8 mouse cellular contexts compared by ENCODE assay signal in genomic region chr16:78930382-78931286, GRCm38 (mm10). TPM values are rescaled to one million over a fixed set of nuclear protein-coding genes. Genes with fewer than 3 reads are reported as not detected.
DNase-seq lines count a peak whose midpoint lies in the region; ATAC-seq and TF ChIP-seq lines count a peak whose summit lies in the region.

Gene Chodl, plus strand, starts transcription at chr16:78930948.

- TF ChIP-seq POLR2A in heart, adult 2 months (IDR thresholded peaks at IDR 0.05; ENCODE audit: insufficient read depth, low read depth, low read length) = no peak

- no peak for TF ChIP-seq EP300 in heart, adult 2 months (IDR thresholded peaks at IDR 0.05; ENCODE audit: insufficient read depth, low read depth, low read length)

- H3K36me3 ChIP-seq in heart, embryonic 12.5 days = no peaks in the 10 kb centered on the region
- H3K36me3 ChIP-seq in heart, adult 2 months (ENCODE audit: control insufficient read depth, insufficient read depth, low read length) = no peaks in the 10 kb centered on the region
- H3K36me3 ChIP-seq in G1E (replicated peaks) = no peaks in the 10 kb centered on the region
- no peaks in the 10 kb centered on the region for H3K36me3 ChIP-seq in embryonic facial prominence, embryonic 11.5 days (replicated peaks; ENCODE audit: control insufficient read depth, insufficient read depth, low read depth, low read length)
- no peaks in the 10 kb centered on the region for H3K36me3 ChIP-seq in hindbrain, embryonic 12.5 days
- H3K36me3 ChIP-seq in liver, embryonic 11.5 days (ENCODE audit: control insufficient read depth, insufficient read depth, low read length) = no peaks in the 10 kb centered on the region

- ATAC-seq in heart, embryonic 12.5 days (ENCODE audit: insufficient number of reproducible peaks, low FRiP score) = peak; percentile 53; the same call in 1 of the 2 replicates
- ATAC-seq in G1E (ENCODE audit: extremely low read depth, insufficient number of reproducible peaks, low FRiP score, poor library complexity, severe bottlenecking) = no peak
- ATAC-seq in embryonic facial prominence, embryonic 11.5 days (replicated peaks; ENCODE audit: insufficient number of reproducible peaks, low FRiP score, low TSS enrichment, low read depth) = peak; percentile 86
- ATAC-seq in hindbrain, embryonic 12.5 days (ENCODE audit: low FRiP score) = peak; percentile 86
- ATAC-seq in liver, embryonic 11.5 days (replicated peaks; ENCODE audit: low FRiP score) = peak; percentile 20; the same call in 1 of the 2 replicates

- H3K4me3 ChIP-seq in heart, embryonic 12.5 days = peak within 1 kb of the TSS; percentile 47
- no peak within 1 kb of the TSS for H3K4me3 ChIP-seq in heart, adult 2 months
- peak within 1 kb of the TSS; percentile 9; the same call in 1 of the 2 replicates for H3K4me3 ChIP-seq in G1E (ENCODE audit: low read depth, low read length)
- peak within 1 kb of the TSS; percentile 39 for H3K4me3 ChIP-seq in embryonic facial prominence, embryonic 11.5 days (ENCODE audit: low read depth, low read length)
- peak within 1 kb of the TSS; percentile 44 for H3K4me3 ChIP-seq in hindbrain, embryonic 12.5 days
- H3K4me3 ChIP-seq in liver, embryonic 11.5 days (ENCODE audit: low read depth, low read length) = peak within 1 kb of the TSS; percentile 23

- 0 out of 2 replicates have a peak, but pooled peaks cover 5% of the 10 kb centered on the region for H3K4me1 ChIP-seq in heart, embryonic 12.5 days (replicated peaks)
- H3K4me1 ChIP-seq in heart, adult 2 months (ENCODE audit: control insufficient read depth, insufficient read depth, low read length) = no peaks in the 10 kb centered on the region
- no peaks in the 10 kb centered on the region for H3K4me1 ChIP-seq in G1E (ENCODE audit: insufficient read depth, low read depth, low read length)
- H3K4me1 ChIP-seq in embryonic facial prominence, embryonic 11.5 days (ENCODE audit: control insufficient read depth, insufficient read depth, low read length) = no peaks in the 10 kb centered on the region
- H3K4me1 ChIP-seq in hindbrain, embryonic 12.5 days = peaks cover 13% of the 10 kb centered on the region
- no peaks in the 10 kb centered on the region for H3K4me1 ChIP-seq in liver, embryonic 11.5 days (replicated peaks; ENCODE audit: control insufficient read depth, insufficient read depth, low read length)

- no peak for DNase-seq in heart, adult 2 months
- DNase-seq in G1E (ENCODE audit: low spot score) = no peak
- peak; percentile 26 for DNase-seq in embryonic facial prominence, embryonic 11.5 days (ENCODE audit: low spot score)
- peak; percentile 31 for DNase-seq in liver, embryonic 11.5 days (ENCODE audit: low spot score)
- DNase-seq in right cerebral cortex, postnatal 25 days = peak; percentile 24
- DNase-seq in spleen, postnatal 14 days (ENCODE audit: low spot score in 2 of 2) = no peak

- 0 out of 2 replicates have a peak, but pooled peaks cover 5% of the 10 kb centered on the region for H3K27me3 ChIP-seq in heart, embryonic 12.5 days (replicated peaks)
- H3K27me3 ChIP-seq in heart, adult 2 months (ENCODE audit: control insufficient read depth, insufficient read depth, low read length) = no peaks in the 10 kb centered on the region
- H3K27me3 ChIP-seq in G1E (ENCODE audit: insufficient read depth, low read length) = no peaks in the 10 kb centered on the region
- no peaks in the 10 kb centered on the region for H3K27me3 ChIP-seq in embryonic facial prominence, embryonic 11.5 days (ENCODE audit: control insufficient read depth, insufficient read depth, low read length)
- 0 out of 2 replicates have a peak, but pooled peaks cover 4% of the 10 kb centered on the region for H3K27me3 ChIP-seq in hindbrain, embryonic 12.5 days
- peaks cover 5% of the 10 kb centered on the region for H3K27me3 ChIP-seq in liver, embryonic 11.5 days (replicated peaks; ENCODE audit: control insufficient read depth, insufficient read depth, low read length)

- H3K27ac ChIP-seq in heart, embryonic 12.5 days (ENCODE audit: poor library complexity, severe bottlenecking) = no peak within 1 kb of the TSS
- no peak within 1 kb of the TSS for H3K27ac ChIP-seq in heart, adult 2 months
- no peak within 1 kb of the TSS for H3K27ac ChIP-seq in embryonic facial prominence, embryonic 11.5 days (replicated peaks; ENCODE audit: low read depth, low read length)
- H3K27ac ChIP-seq in hindbrain, embryonic 12.5 days = no peak within 1 kb of the TSS
- no peak within 1 kb of the TSS for H3K27ac ChIP-seq in liver, embryonic 11.5 days (ENCODE audit: low read depth, low read length)

- no peaks in the 10 kb centered on the region for H3K9me3 ChIP-seq in heart, embryonic 12.5 days (replicated peaks)
- H3K9me3 ChIP-seq in G1E (replicated peaks) = peaks cover 13% of the 10 kb centered on the region
- H3K9me3 ChIP-seq in embryonic facial prominence, embryonic 11.5 days (replicated peaks; ENCODE audit: control insufficient read depth, low read length) = no peaks in the 10 kb centered on the region
- no peaks in the 10 kb centered on the region for H3K9me3 ChIP-seq in hindbrain, embryonic 12.5 days (replicated peaks)
- no peaks in the 10 kb centered on the region for H3K9me3 ChIP-seq in liver, embryonic 11.5 days (ENCODE audit: control insufficient read depth, low read length)

- H3K79me2 ChIP-seq in heart, adult 2 months (replicated peaks; ENCODE audit: control insufficient read depth, insufficient read depth, low read length) = no peaks in the 10 kb centered on the region

- TF ChIP-seq CTCF in heart, adult 2 months (IDR thresholded peaks at IDR 0.05) = no peak
- no peak for TF ChIP-seq CTCF in G1E (IDR thresholded peaks at IDR 0.05; ENCODE audit: low read depth, low read length)

- intact Hi-C loops in heart, adult 2 months (cut with DNase I) = no loop called here

- peak within 1 kb of the TSS; percentile 85 for H3K4me2 ChIP-seq in heart, embryonic 12.5 days
- H3K4me2 ChIP-seq in embryonic facial prominence, embryonic 11.5 days (ENCODE audit: low read depth, low read length) = peak within 1 kb of the TSS; percentile 86
- peak within 1 kb of the TSS; percentile 97 for H3K4me2 ChIP-seq in hindbrain, embryonic 12.5 days (replicated peaks)
- peak within 1 kb of the TSS; percentile 67 for H3K4me2 ChIP-seq in liver, embryonic 11.5 days

- H3K9ac ChIP-seq in heart, embryonic 12.5 days = peak within 1 kb of the TSS; percentile 48; the same call in 1 of the 2 replicates
- no peak within 1 kb of the TSS for H3K9ac ChIP-seq in heart, adult 2 months (ENCODE audit: low read depth, low read length)
- H3K9ac ChIP-seq in embryonic facial prominence, embryonic 11.5 days (replicated peaks; ENCODE audit: low read length) = peak within 1 kb of the TSS; percentile 54
- H3K9ac ChIP-seq in hindbrain, embryonic 12.5 days = peak within 1 kb of the TSS; percentile 65
- no peak within 1 kb of the TSS for H3K9ac ChIP-seq in liver, embryonic 11.5 days (ENCODE audit: low read depth, low read length)

- 14% methylated on average over 19 of the region's 19 CpGs for WGBS in heart, embryonic 12.5 days
- WGBS in heart, adult 2 months = 13% methylated on average over 19 of the region's 19 CpGs
- WGBS in embryonic facial prominence, embryonic 11.5 days = 14% methylated on average over 19 of the region's 19 CpGs
- 14% methylated on average over 19 of the region's 19 CpGs for WGBS in hindbrain, embryonic 12.5 days
- WGBS in liver, embryonic 11.5 days = 13% methylated on average over 19 of the region's 19 CpGs

RNA-seq across cellular contexts. Expression of gene Chodl, which starts in this region (rescaled TPM):
- 0.33 TPM in 1 of 2 replicates, not detected in the other for polyA plus RNA-seq in heart, embryonic 12.5 days (2016; fragmentation: Nextera tagmentation; extraction: Ambion mirVana)
- total RNA-seq in heart, adult 2 months (2021) = under 1 TPM in 1 of 2 experiments, not detected in 1; 0.16 TPM
- 0.12 and 0.18 TPM in 2 replicates for polyA plus RNA-seq in heart, adult 2 months (2012; rRNA removed)
- total RNA-seq in G1E (2014; fragmentation: Nextera tagmentation) (not detected in 2 replicates), G1E (2017) (0.05 and 0.12 TPM in 2 replicates)
- not detected in 2 replicates for polyA plus RNA-seq in G1E (2012)
- polyA plus RNA-seq in embryonic facial prominence, embryonic 11.5 days (2014; fragmentation: Nextera tagmentation; extraction: Ambion mirVana) = 1.8 and 3.3 TPM in 2 replicates
- 6.1 and 8.3 TPM in 2 replicates for polyA plus RNA-seq in hindbrain, embryonic 12.5 days (2016; fragmentation: Nextera tagmentation; extraction: Ambion mirVana)
- 0.23 and 0.39 TPM in 2 replicates for polyA plus RNA-seq in liver, embryonic 11.5 days (2014; fragmentation: Nextera tagmentation; extraction: Ambion mirVana)

Comparison
In these comparisons a context has a peak if more than half of its experiments do, and no peak if none do; other contexts are left out.
1. Peak in ATAC-seq, H3K4me3 ChIP-seq, H3K9ac ChIP-seq and H3K4me2 ChIP-seq in heart, embryonic 12.5 days; RNA of the gene not detected or under 1 TPM.
2. Peak in DNase-seq, ATAC-seq, H3K4me3 ChIP-seq and H3K4me2 ChIP-seq in liver, embryonic 11.5 days; RNA of the gene not detected or under 1 TPM.
3. H3K9ac ChIP-seq: peak in embryonic facial prominence, embryonic 11.5 days (single experiment) and hindbrain, embryonic 12.5 days (single experiment); none in heart, adult 2 months (single experiment) and liver, embryonic 11.5 days (single experiment).
4. DNase-seq: peak in embryonic facial prominence, embryonic 11.5 days (single experiment) and right cerebral cortex, postnatal 25 days (single experiment); none in heart, adult 2 months (0 of 2), G1E (single experiment) and spleen, postnatal 14 days (0 of 2).
5. Peak in every context shown above with its lines, with median percentiles within 50 percentile points of each other: H3K4me2 ChIP-seq.